Mouse (Mus musculus) gastrocnemius, postnatal 14 days (tissue): ENCODE data around the gene Ddr1. TPM values are rescaled to one million over a fixed set of nuclear protein-coding genes. Genes with fewer than 3 reads are reported as not detected.

ENCODE experiments used
- DNase-seq: peaks from one replicate; pipeline ENCODE4 v3.0.0; 2021; ENCODE audit warnings: mixed read lengths
- intact Hi-C: fragments of 180-260 bp; cut with DNase I; formaldehyde crosslinking; loops from one replicate; pipeline ENCODE4 v1.15.1; 2025; ENCODE audit warnings: low total_unique reads
- total RNA-seq, 2 experiments: library from RNA; stranded (reverse); gene quantifications; 2 replicates each; pipeline ENCODE4 v1.2.3; 2021

Gene Ddr1
- total RNA-seq, 2 experiments from 2014 or later = 20.3 to 23.4 TPM

DNA sequence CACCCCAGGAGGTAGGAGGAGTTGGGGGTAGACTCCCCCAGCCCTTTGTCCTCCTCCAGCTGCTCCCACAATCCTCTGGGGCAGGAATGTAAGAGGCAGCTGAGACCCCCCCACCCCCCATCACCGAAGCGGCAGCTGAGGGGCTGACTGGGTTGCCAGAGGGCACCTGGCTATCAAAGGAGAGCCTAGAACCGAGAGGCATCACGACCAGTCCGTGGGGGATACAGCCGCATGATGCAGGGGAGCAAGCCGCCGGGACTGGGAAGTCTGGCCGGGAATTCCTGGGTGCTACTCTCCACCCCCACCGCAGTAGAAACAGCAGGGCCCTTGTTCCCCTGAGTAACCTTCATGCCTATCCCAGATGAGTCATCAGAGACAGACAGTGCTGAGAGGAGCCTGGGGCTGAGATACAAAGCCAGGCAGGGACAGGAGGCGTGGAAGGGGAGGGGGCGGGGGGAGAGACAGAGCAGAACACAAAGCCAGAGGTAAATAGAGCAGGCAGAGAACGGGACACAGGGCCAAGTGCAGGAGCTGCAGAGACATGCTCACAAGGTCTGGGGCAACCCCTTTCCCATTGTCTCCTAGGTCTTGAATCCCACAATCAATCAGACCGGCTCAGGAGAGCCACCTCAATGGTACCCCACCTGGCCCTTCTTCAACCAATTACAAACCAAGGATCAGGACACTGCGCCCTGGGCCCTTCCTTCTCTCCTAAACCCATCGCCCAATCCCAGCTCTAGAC is 6.5 kb downstream of the Ddr1 start:
- DNase-seq = no peak
- intact Hi-C loops = no loop called here

DNA sequence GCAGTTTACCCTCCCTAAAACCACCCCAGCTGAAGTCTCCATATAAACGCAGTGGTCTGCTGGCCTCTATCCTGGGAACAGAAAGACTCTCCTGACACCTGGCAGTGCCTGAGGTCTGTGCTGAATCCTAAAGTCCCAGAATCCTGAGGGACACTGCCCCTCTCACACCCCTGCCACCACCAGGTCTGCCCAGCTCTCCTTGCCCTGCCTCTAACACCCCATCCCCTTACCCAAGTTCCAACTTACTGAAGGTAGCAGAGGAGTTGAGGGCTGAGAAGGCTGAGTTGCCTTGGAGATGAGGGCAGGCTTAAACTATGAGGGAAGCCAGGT is 7.0 kb downstream of the Ddr1 start:
- intact Hi-C loops = no loop called here

DNA sequence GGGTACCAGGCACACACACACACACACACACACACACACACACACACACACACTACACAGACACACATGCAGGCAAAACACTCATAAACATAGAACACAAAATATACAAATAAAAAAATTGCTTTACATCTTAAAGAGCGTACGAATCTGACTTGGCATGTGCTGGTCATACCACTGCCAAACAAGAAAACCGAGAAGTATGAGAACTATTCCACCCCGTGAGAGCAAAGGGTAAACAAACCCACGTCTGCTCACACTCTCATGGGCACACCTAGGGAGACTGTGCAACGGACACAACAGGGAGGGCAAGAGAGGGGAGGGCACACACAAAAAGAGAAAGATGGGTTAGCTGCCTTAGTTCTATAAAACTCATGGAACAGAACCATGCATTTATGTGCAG is 7.7 kb downstream of the Ddr1 start:
- intact Hi-C loops = no loop called here
- DNase-seq = no peak

More for the DNA sequence above, 7.0 kb downstream of the Ddr1 start:
- DNase-seq = no peak

DNA sequence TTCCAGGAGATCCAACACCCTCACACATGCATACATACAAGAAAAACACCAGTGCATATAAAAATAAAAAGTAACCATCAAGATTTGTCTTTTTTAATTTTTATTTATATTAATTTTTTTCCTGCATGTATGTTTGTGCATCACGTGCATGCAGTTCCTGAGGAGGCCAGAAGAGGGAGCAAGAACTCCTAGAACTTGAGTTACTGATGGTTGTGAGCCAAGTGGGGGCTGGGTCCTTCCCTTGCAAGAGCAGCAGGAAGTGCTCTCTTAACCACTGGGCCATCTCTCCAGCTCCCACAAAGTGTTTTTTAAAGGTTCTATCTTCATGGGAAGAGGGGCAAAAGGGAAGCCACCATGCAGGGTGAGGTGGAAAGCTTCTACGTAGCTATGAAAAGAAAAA is 9.1 kb downstream of the Ddr1 start:
- intact Hi-C loops = no loop called here
- DNase-seq = peak; percentile 48

DNA sequence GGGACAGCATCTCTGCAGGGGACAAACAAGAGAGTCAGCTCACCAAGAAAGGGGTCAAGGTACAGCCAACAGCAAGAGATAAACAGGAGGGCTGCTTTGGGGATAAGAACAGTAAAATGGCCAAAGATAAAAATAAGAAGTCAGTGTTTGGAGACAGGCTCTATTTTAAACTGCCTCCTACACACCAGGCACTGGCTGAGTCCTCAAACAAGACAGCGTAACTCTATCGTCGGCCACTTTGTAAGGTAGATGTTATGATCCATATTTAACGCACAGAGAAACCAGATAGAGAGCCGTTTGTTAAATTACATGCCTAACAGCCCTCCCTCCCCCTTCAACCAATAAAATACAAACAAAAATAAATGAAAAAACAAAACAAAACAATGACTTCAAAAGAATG is 10.5 kb downstream of the Ddr1 start:
- intact Hi-C loops = no loop called here
- DNase-seq = no peak

DNA sequence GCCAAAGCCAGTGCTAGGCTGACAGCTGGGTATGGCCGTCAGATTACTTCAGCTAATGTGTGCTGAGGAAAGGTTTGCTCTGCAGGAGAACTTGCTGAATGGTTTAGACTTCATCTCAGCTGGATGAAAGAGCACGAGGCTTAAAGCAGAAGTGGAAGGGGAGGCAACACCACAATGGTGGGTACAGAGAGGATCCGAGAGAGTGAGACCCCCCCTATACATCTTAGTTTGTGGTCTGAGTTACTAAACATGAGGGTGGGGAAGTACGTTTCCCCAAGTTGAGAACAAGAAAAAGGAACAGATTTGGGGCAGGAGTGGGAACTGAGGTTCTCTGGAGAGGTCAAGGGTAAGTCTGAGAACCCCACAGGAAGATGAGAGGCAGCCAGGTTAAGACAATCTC is 12.1 kb downstream of the Ddr1 start:
- no peak for DNase-seq

DNA sequence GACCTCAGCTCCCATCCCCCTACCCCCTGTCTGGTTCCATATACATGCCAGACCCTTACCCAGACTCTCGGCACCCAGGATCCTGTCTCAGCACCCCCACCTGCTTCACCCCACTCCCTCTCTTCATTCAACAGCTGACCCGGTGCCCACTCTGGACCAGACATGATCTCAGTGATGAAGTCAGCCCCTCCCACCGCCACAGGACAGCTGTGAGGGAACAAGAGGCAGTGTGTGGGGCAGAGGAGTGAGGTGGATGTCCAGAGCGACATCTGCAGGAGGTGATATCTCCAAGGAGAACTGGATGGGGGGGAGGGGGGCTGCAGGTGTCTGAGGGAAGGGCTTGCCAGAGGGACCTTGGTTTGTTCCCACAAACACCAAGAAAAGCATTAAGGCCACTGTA is 12.6 kb downstream of the Ddr1 start:
- intact Hi-C loops = no loop called here

More for the DNA sequence above, 12.1 kb downstream of the Ddr1 start:
- intact Hi-C loops = no loop called here

DNA sequence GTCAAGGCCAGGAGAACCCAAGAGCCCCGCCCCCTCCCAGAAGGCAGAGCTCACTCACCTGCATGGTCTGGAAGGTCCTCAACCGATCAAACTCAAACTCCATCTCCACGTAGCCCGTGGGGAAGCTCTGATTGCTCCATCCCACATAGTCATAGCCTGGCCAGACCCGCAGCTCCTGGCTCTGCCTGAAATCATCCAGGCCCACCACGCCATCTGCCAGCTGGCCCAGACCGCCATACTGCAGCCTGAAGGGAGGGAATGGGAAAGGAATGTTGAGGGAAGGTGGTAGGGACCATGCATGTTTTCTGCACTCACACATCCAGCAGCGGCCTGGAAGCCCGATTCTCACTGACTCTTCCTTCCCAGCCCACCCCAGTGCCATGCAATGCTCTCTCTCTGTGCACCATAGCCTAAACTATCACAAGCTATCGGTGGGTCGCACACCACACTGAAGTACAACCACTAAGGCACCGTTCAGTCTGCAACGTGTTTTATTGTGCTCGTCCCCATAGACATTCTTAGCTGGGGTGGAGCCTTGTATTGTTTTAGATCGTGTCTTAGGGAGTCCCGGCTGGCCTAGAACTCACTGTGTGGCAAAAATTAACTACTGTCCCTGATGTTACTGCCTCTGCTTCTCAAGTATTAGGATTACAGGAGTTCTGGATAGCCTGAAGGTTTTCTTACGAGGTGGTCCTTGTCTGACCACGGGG is 14.3 kb downstream of the Ddr1 start:
- intact Hi-C loops = no loop called here
- DNase-seq = no peak

More for the DNA sequence above, 12.6 kb downstream of the Ddr1 start:
- no peak for DNase-seq

DNA sequence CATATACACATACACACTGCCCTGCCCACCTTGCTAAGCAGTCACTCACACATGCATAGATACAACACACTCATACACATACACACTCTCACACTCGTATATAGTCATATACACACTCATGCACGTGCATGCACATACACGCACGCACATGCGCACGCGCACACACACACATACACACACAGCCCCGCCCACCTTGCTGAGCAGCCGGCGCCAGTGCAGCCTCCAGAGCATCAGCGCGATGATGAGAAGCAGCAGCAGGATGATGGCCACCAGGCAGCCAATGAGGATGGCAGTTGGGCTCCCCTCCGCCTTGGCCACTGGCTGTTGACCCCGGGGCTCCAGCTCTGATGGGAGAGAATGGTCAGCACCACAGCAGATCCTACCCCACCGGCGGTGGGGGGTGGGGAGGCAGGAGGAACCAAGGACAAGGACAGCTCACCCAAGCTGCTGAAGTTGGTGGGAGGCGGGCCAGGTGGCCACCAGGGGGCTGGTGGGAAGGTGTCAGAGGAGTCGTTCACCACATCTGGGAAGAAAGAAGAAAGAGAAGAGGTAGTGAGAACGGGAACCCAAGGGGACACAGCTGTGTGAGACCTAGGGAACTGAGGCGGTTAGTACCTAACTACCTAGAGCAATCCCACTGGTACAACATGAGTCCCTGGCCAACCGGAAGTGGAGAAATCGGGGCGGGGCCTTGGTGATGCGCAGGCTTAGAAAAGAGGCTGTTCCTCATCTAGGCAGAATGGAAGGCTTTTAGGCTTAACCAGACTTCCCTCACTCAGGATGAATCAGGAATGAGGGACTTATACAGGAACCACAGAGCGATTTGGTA is 15.9 kb downstream of the Ddr1 start:
- intact Hi-C loops = no loop called here
- no peak for DNase-seq

DNA sequence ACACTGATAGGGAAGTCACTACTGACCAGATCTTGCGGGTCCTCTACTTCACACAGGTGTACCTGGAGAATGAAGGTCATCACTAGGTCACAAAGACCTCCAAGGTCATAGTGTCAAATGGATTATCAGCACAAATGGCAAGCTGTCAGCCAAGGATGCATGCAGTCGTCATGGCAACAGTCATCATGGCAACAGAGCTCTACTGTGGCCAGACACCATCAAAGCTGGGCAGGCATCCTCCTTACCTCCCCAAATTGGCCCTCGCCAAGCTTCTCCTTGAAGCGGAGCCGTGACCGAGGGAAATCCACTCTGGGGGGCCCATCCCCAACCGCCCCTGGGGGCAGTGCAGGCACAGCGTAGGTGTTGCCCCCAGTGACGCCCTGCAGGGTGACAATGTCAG is 19.4 kb downstream of the Ddr1 start:
- intact Hi-C loops = no loop called here
- no peak for DNase-seq

DNA sequence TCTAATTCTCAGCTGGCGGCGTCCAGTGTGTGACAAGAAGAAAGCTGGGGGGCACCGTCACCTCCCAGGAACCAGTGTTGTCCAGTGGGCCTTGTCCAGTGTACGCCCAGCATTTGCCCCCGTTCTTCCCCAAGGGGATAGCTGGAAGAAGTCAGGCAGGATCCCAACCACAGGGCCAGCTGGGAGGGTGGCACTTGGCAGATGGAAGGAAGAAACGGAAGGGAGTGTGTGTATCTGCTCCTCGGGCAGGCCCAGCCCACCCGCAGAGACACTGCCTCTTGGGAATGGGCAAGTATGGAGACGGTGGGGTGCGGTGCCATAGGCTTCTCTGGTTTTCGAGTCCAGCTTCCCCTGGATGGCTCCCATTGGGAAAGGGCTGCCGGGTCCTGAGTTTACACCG is 22.4 kb downstream of the Ddr1 start:
- intact Hi-C loops = no loop called here
- DNase-seq = no peak

DNA sequence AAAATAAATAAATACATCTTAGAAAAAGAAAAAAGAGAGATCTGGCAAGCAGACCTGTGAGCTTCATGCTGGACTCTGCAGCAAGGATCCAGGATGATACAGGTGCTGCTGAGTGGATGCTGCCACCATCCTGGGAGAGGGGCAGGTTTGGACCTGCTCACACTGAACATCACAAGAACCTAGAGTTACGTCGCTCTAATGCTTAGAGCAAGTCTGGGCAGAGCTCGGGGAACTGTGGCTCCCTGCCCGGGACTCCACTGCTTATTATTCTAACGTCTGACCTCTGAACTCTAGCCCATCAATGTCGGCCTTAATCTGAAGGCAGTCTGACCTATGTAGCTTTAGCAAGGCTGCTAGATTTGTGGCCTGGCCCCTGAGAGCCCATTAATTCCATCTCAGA is 23.8 kb downstream of the Ddr1 start:
- DNase-seq = no peak
- intact Hi-C loops = no loop called here

DNA sequence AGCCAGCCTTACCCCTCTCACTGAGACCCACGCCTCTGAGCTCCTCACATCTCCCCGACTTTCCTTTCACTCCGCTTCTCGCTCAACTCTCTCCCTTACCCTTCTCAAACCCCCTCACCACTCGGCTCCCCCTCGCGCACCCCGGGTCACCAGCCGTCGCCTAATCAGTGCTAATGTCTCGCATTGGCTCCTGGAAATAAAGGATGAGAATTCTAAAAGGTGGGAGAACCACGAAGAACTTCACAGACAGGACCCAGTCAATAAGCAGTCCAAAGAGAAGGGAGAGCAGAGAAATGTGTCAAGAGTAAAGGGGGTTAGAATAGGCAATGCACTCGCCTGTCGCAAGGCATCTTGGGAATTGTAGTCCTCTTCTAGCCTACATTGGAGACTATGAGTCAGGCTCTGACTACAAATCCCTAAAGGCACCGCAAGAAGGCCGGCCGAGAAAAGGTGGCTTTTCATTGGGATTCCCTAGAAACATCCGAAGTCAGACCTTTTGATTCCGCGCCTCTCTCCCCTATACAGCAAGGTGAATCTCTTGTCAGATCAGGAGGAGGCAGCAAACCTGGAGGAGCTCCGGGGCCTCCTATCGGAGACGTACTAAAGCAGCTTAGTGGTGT is 30.9 kb downstream of the Ddr1 start, which contains the start of gene Gtf2h4:
Gene Gtf2h4, minus strand, starts transcription at position 324 of the 620 bp plus-strand sequence.
- intact Hi-C loops = no loop called here
- peak; percentile 88 for DNase-seq

DNA sequence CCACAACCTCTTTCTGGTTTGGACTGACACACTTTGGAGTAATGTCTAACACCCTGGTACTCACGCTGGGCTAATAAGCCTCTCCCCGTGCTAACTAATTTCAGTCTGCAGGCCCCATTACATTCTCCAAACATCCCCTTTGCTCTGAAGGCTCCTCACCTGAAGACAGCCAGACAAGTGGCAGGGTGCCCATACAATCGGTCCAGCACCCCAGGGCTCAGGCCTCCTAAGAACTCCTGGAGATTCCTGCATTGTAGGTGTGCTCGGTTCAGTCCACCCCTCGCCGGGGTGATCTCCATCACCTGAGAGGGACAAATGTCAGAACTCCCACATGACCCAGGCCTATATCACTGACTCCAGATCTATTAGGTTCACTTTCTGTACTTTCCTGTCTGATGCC is 31.9 kb downstream of the Ddr1 start:
- DNase-seq = no peak
- intact Hi-C loops = no loop called here

DNA sequence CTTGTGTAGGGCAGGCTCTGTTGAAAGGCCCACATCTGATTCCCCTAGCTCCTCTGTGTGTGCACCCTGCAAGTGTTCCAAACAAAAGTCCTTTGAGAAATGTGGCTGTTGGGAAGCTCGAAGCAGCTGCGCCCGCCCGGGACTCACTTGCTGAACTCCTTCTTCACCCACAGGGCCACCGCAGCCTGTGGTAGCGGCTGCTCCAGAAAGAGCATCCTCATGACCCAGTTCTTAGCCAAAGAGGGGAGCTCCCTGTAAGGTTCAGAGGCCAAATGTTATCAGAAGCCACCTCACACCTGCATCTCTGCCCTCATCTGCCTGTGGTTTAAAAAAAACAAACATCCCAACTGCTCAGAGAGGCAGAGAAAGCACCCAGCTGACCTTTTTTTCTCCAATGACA is 32.6 kb downstream of the Ddr1 start:
- intact Hi-C loops = no loop called here
- DNase-seq = no peak

DNA sequence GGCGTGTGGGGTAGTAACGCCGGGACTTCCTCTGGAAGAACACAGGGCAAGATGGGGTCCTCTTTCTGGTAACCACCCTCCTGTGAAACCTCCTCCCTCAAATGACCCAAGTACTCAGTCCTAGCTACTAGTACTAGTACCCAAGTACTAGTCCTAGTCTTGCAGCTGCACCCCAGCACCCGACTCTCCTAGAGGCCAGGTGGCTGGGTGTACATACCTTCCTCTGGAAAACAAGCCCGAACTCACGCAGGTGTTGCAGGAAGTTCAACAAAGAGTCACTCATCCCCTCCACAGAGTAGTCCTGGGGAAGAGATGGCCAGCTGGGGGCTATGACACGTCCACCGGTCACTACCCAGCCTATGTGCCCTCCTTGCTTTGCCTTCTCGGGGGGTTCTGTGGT is 34.7 kb downstream of the Ddr1 start:
- DNase-seq = no peak
- intact Hi-C loops = no loop called here

DNA sequence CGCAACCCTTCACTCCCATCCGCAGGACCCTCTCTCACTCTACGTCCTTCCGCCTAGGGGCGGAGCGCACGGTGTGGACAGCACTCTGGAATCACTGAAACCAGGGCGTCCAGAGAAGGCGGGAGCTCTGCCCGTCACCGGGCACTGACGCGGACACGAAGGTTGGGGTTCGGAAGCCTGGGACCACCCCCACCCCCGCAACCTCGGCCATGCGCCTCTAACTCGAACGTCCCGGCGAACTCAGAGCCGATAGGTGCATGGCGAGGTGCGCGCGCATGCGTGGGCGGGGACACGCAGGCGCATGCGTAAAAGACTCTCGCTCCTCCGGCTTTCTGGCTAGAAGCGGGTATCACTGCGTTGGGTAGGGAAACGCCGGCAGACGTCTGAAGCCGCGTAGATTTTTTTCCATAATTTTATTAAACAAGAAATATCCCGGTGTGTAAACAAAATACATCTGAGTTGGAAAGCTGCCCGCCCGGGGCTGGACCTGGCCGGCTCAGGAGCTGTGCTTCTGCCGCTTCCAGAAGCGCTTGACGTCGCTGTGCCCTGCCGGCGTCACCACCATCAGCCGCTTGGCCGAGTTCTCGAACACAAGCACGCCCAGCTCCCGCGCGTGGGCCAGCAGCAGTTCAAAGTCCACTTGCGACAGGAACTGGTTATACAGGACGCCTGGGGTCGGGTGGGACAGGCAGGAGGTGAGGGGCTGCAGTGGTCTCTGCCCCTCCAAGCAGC is 36.9 kb downstream of the Ddr1 start, which contains the start of gene Vars2:
Gene Vars2, minus strand, starts transcription at position 259 of the 732 bp plus-strand sequence.
- peak; percentile 94 for DNase-seq

DNA sequence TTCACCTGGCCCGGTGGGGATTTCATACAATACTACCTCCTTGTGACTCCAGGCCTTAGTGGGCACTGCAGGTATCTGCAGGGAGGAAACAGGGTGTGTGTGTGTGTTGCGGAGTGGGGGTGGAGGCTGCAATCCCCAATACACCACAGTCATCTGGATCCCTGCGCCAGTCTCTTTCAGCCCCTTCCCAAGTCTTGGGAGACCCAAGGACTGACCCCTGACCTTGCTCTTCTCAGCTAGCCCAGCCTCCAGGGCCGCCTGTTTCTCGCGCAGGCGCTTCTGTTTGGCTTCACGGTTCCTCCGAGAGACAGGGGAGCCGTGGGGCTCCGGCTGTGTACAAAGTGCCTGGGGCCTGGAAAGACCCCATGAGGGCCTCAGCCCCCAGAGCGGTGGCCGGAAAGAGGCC is 37.6 kb downstream of the Ddr1 start:
- DNase-seq = no peak
- intact Hi-C loops = no loop called here

More for the DNA sequence above, 36.9 kb downstream of the Ddr1 start, which contains the start of gene Vars2:
- intact Hi-C loops = no loop called here

DNA sequence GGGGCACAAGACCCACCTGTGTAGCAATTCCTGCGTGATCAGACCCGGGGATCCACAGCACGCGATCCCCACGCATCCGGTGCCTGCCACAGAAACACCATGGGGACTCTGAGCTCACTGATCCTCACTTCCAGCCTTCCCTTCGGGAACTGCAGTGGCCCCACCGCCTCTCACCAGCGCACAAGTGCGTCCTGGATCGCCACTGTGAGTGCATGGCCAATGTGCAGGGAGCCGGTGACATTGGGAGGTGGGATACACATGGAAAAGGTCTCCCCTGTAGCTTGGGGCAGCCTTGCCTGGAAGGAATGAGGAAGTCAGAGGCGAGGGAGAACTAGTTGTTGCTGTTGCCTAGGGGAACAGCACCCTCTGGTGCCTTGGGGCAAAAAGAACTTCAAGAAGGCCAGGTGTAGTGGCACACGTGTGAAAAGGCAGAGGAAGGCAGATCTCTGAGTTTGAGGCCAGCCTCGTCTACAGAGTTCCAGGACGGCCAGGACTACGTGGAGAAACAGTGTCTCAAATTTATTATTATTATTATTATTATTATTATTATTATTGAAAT is 38.4 kb downstream of the Ddr1 start:
- DNase-seq = no peak
- intact Hi-C loops = no loop called here
